Mouse (Mus musculus) heart, postnatal 0 days (tissue): ENCODE data around the gene Snrnp40. TPM values are rescaled to one million over a fixed set of nuclear protein-coding genes. Genes with fewer than 3 reads are reported as not detected.

Experiments
- ATAC-seq: fragments of 200-750 bp; cut with Nextera tagmentation; 2 replicates; pipeline ENCODE4 v1.8.0; 2017; ENCODE audit warnings: low read depth, moderate number of reproducible peaks, moderate library complexity; ENCODE audit not compliant: insufficient read depth
- DNase-seq: peaks from one replicate; pipeline ENCODE4 v3.0.0-alpha.2; 2016; ENCODE audit warnings: low spot score
- H3K27ac ChIP-seq: fragments of 300-500 bp; sonication (generic); 2 replicates; pipeline ENCODE4 v1.5.1; 2014; ENCODE audit warnings: low read depth, mild to moderate bottlenecking
- H3K27me3 ChIP-seq: fragments of 300-500 bp; sonication (generic); 2 replicates; pipeline ENCODE4 v1.6.1; 2014; ENCODE audit warnings: low read length, mixed read lengths; ENCODE audit not compliant: control insufficient read depth, insufficient read depth
- H3K36me3 ChIP-seq: fragments of 300-500 bp; sonication (generic); replicated peaks from 2 replicates; pipeline ENCODE4 v1.6.1; 2014; ENCODE audit warnings: low read length, mixed read lengths; ENCODE audit not compliant: control insufficient read depth, insufficient read depth
- H3K4me1 ChIP-seq: fragments of 300-500 bp; sonication (generic); 2 replicates; pipeline ENCODE4 v1.6.1; 2014; ENCODE audit warnings: antibody characterized with exemption; ENCODE audit not compliant: control insufficient read depth, insufficient read depth
- H3K4me2 ChIP-seq: fragments of 300-500 bp; sonication (generic); 2 replicates; pipeline ENCODE4 v1.6.1; 2014; ENCODE audit warnings: low read depth, mild to moderate bottlenecking, low read length, moderate library complexity
- H3K4me3 ChIP-seq: fragments of 300-500 bp; sonication (generic); 2 replicates; pipeline ENCODE4 v1.5.1; 2014; ENCODE audit warnings: low read depth, low read length
- H3K9ac ChIP-seq: fragments of 300-500 bp; sonication (generic); replicated peaks from 2 replicates; pipeline ENCODE4 v1.6.1; 2014; ENCODE audit warnings: low read depth, low read length, mixed read lengths
- H3K9me3 ChIP-seq: fragments of 300-500 bp; sonication (generic); replicated peaks from 2 replicates; pipeline ENCODE4 v1.6.1; 2016; ENCODE audit warnings: low read length; ENCODE audit not compliant: control insufficient read depth
- CTCF ChIP-seq: IDR thresholded peaks from 2 replicates; pipeline ENCODE4 v1.5.1; 2016; ENCODE audit warnings: antibody characterized with exemption, control low read depth, low read depth
- EP300 ChIP-seq: IDR thresholded peaks from 2 replicates; pipeline ENCODE4 v1.6.1; 2016; ENCODE audit warnings: antibody characterized with exemption, low read depth
- WGBS: fragments of 180-500 bp; shearing (Covaris S2); extraction: QIAGEN DNeasy Blood & Tissue Kit; methylation state at CpG from one replicate; pipeline ENCODE4 v1.1.7; 2014; 5-methylcytosine and 5-hydroxymethylcytosine counted together
- polyA plus RNA-seq: library from polyadenylated mRNA; unstranded; fragments of >200 nt; fragmentation: Nextera tagmentation; extraction: Ambion mirVana; gene quantifications from 2 replicates; pipeline ENCODE4 v1.2.1, GENCODE M21; 2015
- total RNA-seq: library from RNA; depleted of rRNA; stranded (reverse); fragments of >200 nt; gene quantifications from 2 replicates; pipeline ENCODE4 v1.2.3, GENCODE M21; 2014; ENCODE audit warnings: low replicate concordance; rRNA removed

The Snrnp40 gene
- total and polyA plus RNA-seq, 2 experiments from 2014 or later: 36.8 to 41.4 TPM

DNA sequence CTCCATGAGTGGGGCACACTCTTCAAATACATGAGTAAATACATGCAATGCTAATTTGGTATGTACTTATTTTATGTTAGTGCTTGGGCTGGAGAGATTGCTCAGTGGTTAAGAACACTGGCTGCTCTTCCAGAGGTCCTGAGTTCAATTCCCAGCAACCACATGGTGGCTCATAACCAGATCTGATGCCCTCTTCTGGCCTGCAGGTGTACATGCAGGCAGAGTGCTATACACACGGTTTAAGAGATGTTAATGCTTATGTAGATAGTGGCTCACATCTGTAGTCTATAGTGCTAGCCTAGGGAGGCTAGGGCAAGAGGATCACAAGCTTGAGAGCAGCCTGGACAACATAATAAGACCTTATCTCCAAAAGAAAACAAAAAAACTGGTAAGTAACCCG, 20.5 kb downstream of the Snrnp40 start:
- Histone ChIP-seq H3K27ac (no peak overlapping the region), H3K36me3 (peaks cover 95% of the 10 kb centered on the region), H3K9me3 (no peaks in the 10 kb centered on the region), H3K27me3 (no peaks in the 10 kb centered on the region), H3K9ac (no peak overlapping the region), H3K4me1 (no peaks in the 10 kb centered on the region), H3K4me2 (no peak overlapping the region), H3K4me3 (no peak overlapping the region)
- 74% methylated on average over 2 of the region's 2 CpGs for WGBS
- ATAC-seq (no peak), DNase-seq (no peak)
- TF ChIP-seq EP300 (no peak), CTCF (no peak)

DNA sequence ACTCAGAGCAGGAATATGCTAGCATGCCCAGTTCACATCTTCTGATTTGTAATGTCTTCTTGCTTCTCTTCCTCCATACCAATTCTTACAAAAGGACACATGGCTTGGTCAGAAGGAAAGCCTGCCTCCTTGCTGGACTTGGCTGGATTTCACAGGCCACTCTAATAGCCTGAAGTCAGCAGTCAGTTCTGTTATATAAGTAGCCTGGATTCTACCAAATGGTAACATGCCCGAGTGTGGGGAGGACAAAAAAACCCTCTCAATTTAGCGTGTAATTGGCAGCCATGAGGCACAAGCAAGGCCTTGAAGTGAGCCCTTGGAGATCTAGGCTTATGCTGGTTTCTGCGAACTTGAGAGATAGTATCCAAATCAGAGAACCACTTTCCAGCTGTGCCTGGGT, 27.3 kb downstream of the Snrnp40 start:
- DNase-seq: no peak
- ATAC-seq: no peak
- Histone ChIP-seq H3K36me3 (peaks cover 73% of the 10 kb centered on the region), H3K27ac (no peak overlapping the region), H3K9me3 (no peaks in the 10 kb centered on the region), H3K4me2 (no peak overlapping the region), H3K9ac (no peak overlapping the region), H3K4me1 (no peaks in the 10 kb centered on the region), H3K27me3 (no peaks in the 10 kb centered on the region), H3K4me3 (no peak overlapping the region)
- TF ChIP-seq CTCF: no peak
- TF ChIP-seq EP300: no peak
- WGBS: 85% methylated on average over 3 of the region's 3 CpGs

GRCm38 (mm10) chr4:130389496-130389895, 29.6 kb downstream of the Snrnp40 start:
- Histone ChIP-seq H3K9me3 (no peaks in the 10 kb centered on the region), H3K27me3 (no peaks in the 10 kb centered on the region), H3K4me2 (no peak overlapping the region), H3K9ac (no peak overlapping the region), H3K4me1 (no peaks in the 10 kb centered on the region), H3K4me3 (no peak overlapping the region), H3K27ac (no peak overlapping the region), H3K36me3 (peaks cover 51% of the 10 kb centered on the region)
- WGBS: 71% methylated on average over 6 of the region's 6 CpGs
- TF ChIP-seq CTCF (no peak), EP300 (no peak)
- ATAC-seq (no peak), DNase-seq (no peak)

GRCm38 (mm10) chr4:130389927-130390326, 30.0 kb downstream of the Snrnp40 start:
- Histone ChIP-seq H3K36me3 (peaks cover 47% of the 10 kb centered on the region), H3K4me1 (no peaks in the 10 kb centered on the region), H3K4me2 (no peak overlapping the region), H3K27ac (no peak overlapping the region), H3K9ac (no peak overlapping the region), H3K4me3 (no peak overlapping the region), H3K27me3 (no peaks in the 10 kb centered on the region), H3K9me3 (no peaks in the 10 kb centered on the region)
- ATAC-seq (no peak), DNase-seq (no peak)
- WGBS: 86% methylated on average over 7 of the region's 7 CpGs
- TF ChIP-seq EP300: no peak
- TF ChIP-seq CTCF: no peak

- 68% methylated on average over 3 of the region's 3 CpGs for WGBS
- H3K9ac ChIP-seq: no peak overlapping the region
- H3K4me3 ChIP-seq: no peak overlapping the region
- TF ChIP-seq CTCF (peak; percentile 40), EP300 (no peak)
- H3K27me3 ChIP-seq: no peaks in the 10 kb centered on the region
- DNase-seq (peak; percentile 8), ATAC-seq (no peak; the same call in 1 of the 2 replicates)
- H3K36me3 ChIP-seq: peaks cover 34% of the 10 kb centered on the region
- H3K27ac ChIP-seq: no peak overlapping the region
- no peak overlapping the region for H3K4me2 ChIP-seq
- no peaks in the 10 kb centered on the region for H3K9me3 ChIP-seq
- H3K4me1 ChIP-seq: no peaks in the 10 kb centered on the region
Observed at GRCm38 (mm10) chr4:130391265-130391664, 31.3 kb downstream of the Snrnp40 start.

Other genes starting within 250 kb of the Snrnp40 start
- not detected in 2 replicates for gene Hcrtr1, start 220.8 kb upstream of the Snrnp40 start, total RNA-seq
- not detected in 2 replicates for gene Hcrtr1, start 220.8 kb upstream of the Snrnp40 start, polyA plus RNA-seq
- 128 and 168 TPM in 2 replicates for gene Tinagl1, start 185.0 kb upstream of the Snrnp40 start, total RNA-seq
- 56.1 and 61.3 TPM in 2 replicates for gene Tinagl1, start 185.0 kb upstream of the Snrnp40 start, polyA plus RNA-seq
- gene Gm853, start 137.7 kb upstream of the Snrnp40 start, total RNA-seq: not detected in 2 replicates
- not detected in 2 replicates for gene Gm853, start 137.7 kb upstream of the Snrnp40 start, polyA plus RNA-seq
- gene Serinc2, start 80.9 kb upstream of the Snrnp40 start, total RNA-seq: 1.3 and 1.9 TPM in 2 replicates
- 1.3 TPM in 2 replicates for gene Serinc2, start 80.9 kb upstream of the Snrnp40 start, polyA plus RNA-seq
- gene Fabp3, start 51.5 kb upstream of the Snrnp40 start, total RNA-seq: 2,071 and 3,924 TPM in 2 replicates
- gene Fabp3, start 51.5 kb upstream of the Snrnp40 start, polyA plus RNA-seq: 10,729 and 11,746 TPM in 2 replicates
- not detected in 2 replicates for gene Gm10570, start 51.5 kb upstream of the Snrnp40 start, total RNA-seq
- 2.1 and 2.8 TPM in 2 replicates for gene Gm10570, start 51.5 kb upstream of the Snrnp40 start, polyA plus RNA-seq
- 19.6 and 20.0 TPM in 2 replicates for gene Zcchc17, start 189 bp upstream of the Snrnp40 start, total RNA-seq
- 39.6 and 46.8 TPM in 2 replicates for gene Zcchc17, start 189 bp upstream of the Snrnp40 start, polyA plus RNA-seq
- gene Nkain1, start 214.0 kb downstream of the Snrnp40 start, total RNA-seq: 16.0 and 18.9 TPM in 2 replicates
- gene Nkain1, start 214.0 kb downstream of the Snrnp40 start, polyA plus RNA-seq: 0.53 and 0.85 TPM in 2 replicates